Mouse (Mus musculus) embryonic facial prominence, embryonic 15.5 days (tissue): ENCODE data around the gene Crtc1. TPM values are rescaled to one million over a fixed set of nuclear protein-coding genes. Genes with fewer than 3 reads are reported as not detected.

Source experiments
- ATAC-seq: fragments of 200-750 bp; cut with Nextera tagmentation; 2 replicates; pipeline ENCODE4 v1.8.0; 2017; ENCODE audit warnings: low read depth, moderate TSS enrichment; ENCODE audit not compliant: insufficient number of reproducible peaks, low FRiP score, low TSS enrichment
- H3K27ac ChIP-seq: fragments of 300-500 bp; sonication (generic); replicated peaks from 2 replicates; pipeline ENCODE4 v1.5.1; 2015; ENCODE audit warnings: mild to moderate bottlenecking, inconsistent platforms
- H3K27me3 ChIP-seq: fragments of 300-500 bp; sonication (generic); 2 replicates; pipeline ENCODE4 v1.6.1; 2015; ENCODE audit warnings: inconsistent platforms
- H3K36me3 ChIP-seq: fragments of 300-500 bp; sonication (generic); 2 replicates; pipeline ENCODE4 v1.6.1; 2015; ENCODE audit warnings: mild to moderate bottlenecking, inconsistent platforms
- H3K4me1 ChIP-seq: fragments of 300-500 bp; sonication (generic); 2 replicates; pipeline ENCODE4 v1.6.1; 2015; ENCODE audit warnings: inconsistent platforms
- H3K4me2 ChIP-seq: fragments of 300-500 bp; sonication (generic); replicated peaks from 2 replicates; pipeline ENCODE4 v1.6.1; 2015; ENCODE audit warnings: mild to moderate bottlenecking, inconsistent platforms
- H3K4me3 ChIP-seq: fragments of 300-500 bp; sonication (generic); replicated peaks from 2 replicates; pipeline ENCODE4 v1.5.1; 2015; ENCODE audit warnings: mild to moderate bottlenecking, inconsistent platforms
- H3K9ac ChIP-seq: fragments of 300-500 bp; sonication (generic); 2 replicates; pipeline ENCODE4 v1.6.1; 2015; ENCODE audit warnings: inconsistent platforms
- H3K9me3 ChIP-seq: fragments of 300-500 bp; sonication (generic); replicated peaks from 2 replicates; pipeline ENCODE4 v1.6.1; 2016; ENCODE audit warnings: inconsistent platforms
- WGBS: fragments of 180-500 bp; shearing (Covaris S2); methylation state at CpG from one replicate; pipeline ENCODE4 v1.1.7; 2015; 5-methylcytosine and 5-hydroxymethylcytosine counted together
- polyA plus RNA-seq: library from polyadenylated mRNA; unstranded; fragments of >200 nt; fragmentation: Nextera tagmentation; extraction: Ambion mirVana; gene quantifications from 2 replicates; pipeline ENCODE4 v1.2.1, GENCODE M21; 2015

The Crtc1 gene
- polyA plus RNA-seq, 1 experiment from 2014 or later = 24.4 TPM

- no peaks in the 10 kb centered on the region for H3K36me3 ChIP-seq
- no peak overlapping the region for H3K4me3 ChIP-seq
- 0 out of 2 replicates have a peak overlapping the region, but pooled peaks have one; percentile 30 for H3K27ac ChIP-seq
- no peak overlapping the region for H3K9ac ChIP-seq
- H3K4me2 ChIP-seq = no peak overlapping the region
- WGBS = 70% methylated on average over 10 of the region's 10 CpGs
- no peaks in the 10 kb centered on the region for H3K9me3 ChIP-seq
- peaks cover 4% of the 10 kb centered on the region; the same call in 1 of the 2 replicates for H3K4me1 ChIP-seq
- H3K27me3 ChIP-seq = peaks cover 4% of the 10 kb centered on the region; the same call in 1 of the 2 replicates
- ATAC-seq = no peak
These were observed 77.8 kb downstream of the Crtc1 start for GRCm38 (mm10) chr8:70361484-70362032.

DNA sequence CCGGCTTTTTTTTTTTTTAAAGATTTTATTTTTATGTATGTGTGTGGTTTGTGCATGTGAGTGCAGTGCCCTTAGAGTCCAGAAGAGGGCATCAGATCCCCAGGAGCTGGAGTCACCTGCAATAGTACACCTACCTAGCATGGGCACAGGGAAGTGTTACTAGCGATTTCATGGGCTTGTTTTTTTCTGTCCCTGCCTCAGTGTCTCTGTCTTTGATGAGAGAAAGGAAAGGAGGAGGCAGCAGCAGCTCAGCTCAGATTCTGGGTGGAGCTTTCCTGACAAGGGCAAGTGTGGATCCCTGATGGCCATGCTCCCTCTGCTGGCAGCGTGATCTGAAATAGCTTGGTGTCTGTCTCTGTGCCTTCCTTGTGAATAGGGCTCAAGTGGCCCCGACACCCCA lies 78.6 kb downstream of the Crtc1 start:
- Histone ChIP-seq H3K9me3 (no peaks in the 10 kb centered on the region), H3K4me3 (no peak overlapping the region), H3K27me3 (peaks cover 4% of the 10 kb centered on the region; the same call in 1 of the 2 replicates), H3K27ac (no peak overlapping the region), H3K4me1 (peaks cover 4% of the 10 kb centered on the region; the same call in 1 of the 2 replicates), H3K4me2 (no peak overlapping the region), H3K9ac (no peak overlapping the region), H3K36me3 (no peaks in the 10 kb centered on the region)
- ATAC-seq = no peak
- 55% methylated on average over 4 of the region's 4 CpGs for WGBS

- H3K27ac ChIP-seq = no peak overlapping the region
- no peak overlapping the region for H3K4me3 ChIP-seq
- H3K36me3 ChIP-seq = no peaks in the 10 kb centered on the region
- 0 out of 2 replicates have a peak, but pooled peaks have one; percentile 36 for ATAC-seq
- H3K9me3 ChIP-seq = no peaks in the 10 kb centered on the region
- H3K4me1 ChIP-seq = peaks cover 5% of the 10 kb centered on the region; the same call in 1 of the 2 replicates
- 36% methylated on average over 3 of the region's 3 CpGs for WGBS
- H3K27me3 ChIP-seq = peaks cover 4% of the 10 kb centered on the region; the same call in 1 of the 2 replicates
- no peak overlapping the region for H3K9ac ChIP-seq
- no peak overlapping the region for H3K4me2 ChIP-seq
These were observed 80.0 kb downstream of the Crtc1 start for GRCm38 (mm10) chr8:70359411-70359810.

- H3K4me2 ChIP-seq = no peak overlapping the region
- peaks cover 25% of the 10 kb centered on the region for H3K4me1 ChIP-seq
- WGBS = 83% methylated on average over 1 of the region's 1 CpGs
- no peak overlapping the region for H3K27ac ChIP-seq
- no peaks in the 10 kb centered on the region for H3K27me3 ChIP-seq
- H3K4me3 ChIP-seq = no peak overlapping the region
- no peak overlapping the region for H3K9ac ChIP-seq
- H3K36me3 ChIP-seq = no peaks in the 10 kb centered on the region
- no peaks in the 10 kb centered on the region for H3K9me3 ChIP-seq
- ATAC-seq = no peak
These were observed 83.3 kb downstream of the Crtc1 start for GRCm38 (mm10) chr8:70356111-70356510.

- Histone ChIP-seq H3K4me3 (peak overlapping the region; percentile 99), H3K36me3 (peaks cover 7% of the 10 kb centered on the region; the same call in 1 of the 2 replicates), H3K9ac (peak overlapping the region; percentile 39; the same call in 1 of the 2 replicates), H3K27me3 (no peaks in the 10 kb centered on the region), H3K4me1 (peaks cover 46% of the 10 kb centered on the region), H3K9me3 (no peaks in the 10 kb centered on the region), H3K27ac (peak overlapping the region; percentile 79), H3K4me2 (peak overlapping the region; percentile 98)
- ATAC-seq = no peak
- WGBS = 60% methylated on average over 4 of the region's 4 CpGs
These were observed 85.4 kb downstream of the Crtc1 start for GRCm38 (mm10) chr8:70354004-70354403.

DNA sequence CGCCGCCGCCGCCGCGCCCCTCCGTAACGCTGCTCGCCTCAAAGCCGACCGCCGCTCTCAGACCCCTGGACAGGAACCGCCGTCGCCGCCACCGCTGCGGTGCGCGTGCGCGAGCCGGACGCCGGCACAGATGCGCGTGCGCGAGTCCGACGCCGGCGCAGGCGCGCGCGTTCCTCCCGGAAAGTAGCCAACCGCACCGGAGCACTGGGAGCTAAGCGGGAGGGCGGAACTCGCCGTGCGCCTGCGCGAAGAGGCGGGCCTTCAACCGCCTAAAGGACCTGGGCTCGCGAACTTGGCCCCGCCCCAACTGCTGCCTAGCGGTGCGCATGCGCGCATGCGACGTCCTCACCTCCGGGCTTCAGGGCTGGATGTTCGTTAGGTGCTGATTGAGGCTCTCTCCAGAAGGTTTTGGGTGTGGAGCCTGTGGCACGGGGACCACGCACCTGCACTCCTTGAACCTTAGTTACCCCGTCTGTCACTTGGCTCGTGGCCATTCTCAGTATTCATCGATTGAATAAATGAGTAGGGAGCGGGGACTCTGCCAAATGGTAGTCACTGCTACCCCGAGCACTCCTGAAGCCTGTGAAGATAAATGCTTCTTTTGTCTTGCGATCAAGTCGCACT lies 86.1 kb downstream of the Crtc1 start, which contains the start of gene Upf1:
TSS of gene Upf1 (minus strand) at position 85 of the 624 bp plus-strand sequence.
- Histone ChIP-seq H3K4me2 (peak within 1 kb of the TSS; percentile 98), H3K4me3 (peak within 1 kb of the TSS; percentile 99), H3K36me3 (peaks cover 9% of the 10 kb centered on the region; the same call in 1 of the 2 replicates), H3K27me3 (no peaks in the 10 kb centered on the region), H3K4me1 (peaks cover 53% of the 10 kb centered on the region), H3K9ac (peak within 1 kb of the TSS; percentile 94), H3K27ac (peak within 1 kb of the TSS; percentile 91), H3K9me3 (no peaks in the 10 kb centered on the region)
- ATAC-seq = peak; percentile 91
- under 1% methylated on average over 63 of the region's 69 CpGs for WGBS

DNA sequence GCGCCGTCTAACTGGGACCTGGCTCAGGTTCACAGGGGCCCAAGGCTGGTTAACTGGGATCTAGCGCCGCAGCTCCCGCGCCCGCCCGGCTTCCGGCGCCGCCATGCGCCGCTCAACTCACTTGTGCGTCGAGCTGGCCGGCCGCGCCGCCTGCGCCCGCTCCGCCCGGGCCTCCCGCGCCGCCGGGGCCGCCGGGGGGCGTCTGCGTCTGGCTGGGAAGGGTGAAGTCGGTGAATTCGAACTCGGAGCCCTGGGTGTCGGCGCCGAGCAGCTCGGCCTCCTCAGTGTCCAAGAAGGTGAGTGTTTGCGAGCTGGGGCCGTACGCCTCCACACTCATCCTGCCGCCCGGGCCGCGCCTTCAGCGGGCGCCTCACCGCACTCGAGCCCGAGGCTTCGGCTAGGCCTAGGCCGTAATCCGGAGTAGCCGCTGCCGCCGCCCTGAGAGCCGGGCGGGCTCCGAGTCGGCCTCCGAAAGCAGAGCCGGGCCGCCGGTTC lies 86.7 kb downstream of the Crtc1 start:
- Histone ChIP-seq H3K4me1 (peaks cover 58% of the 10 kb centered on the region), H3K36me3 (peaks cover 9% of the 10 kb centered on the region; the same call in 1 of the 2 replicates), H3K27me3 (no peaks in the 10 kb centered on the region), H3K9ac (peak overlapping the region; percentile 94), H3K4me2 (peak overlapping the region; percentile 98), H3K4me3 (peak overlapping the region; percentile 99), H3K9me3 (no peaks in the 10 kb centered on the region), H3K27ac (peak overlapping the region; percentile 91)
- ATAC-seq = peak; percentile 57; the same call in 1 of the 2 replicates
- WGBS = under 1% methylated on average over 64 of the region's 64 CpGs

GRCm38 (mm10) chr8:70352000-70352384 lies 87.4 kb downstream of the Crtc1 start:
- Histone ChIP-seq H3K27ac (peak overlapping the region; percentile 63), H3K4me3 (peak overlapping the region; percentile 99), H3K4me1 (peaks cover 58% of the 10 kb centered on the region), H3K9me3 (no peaks in the 10 kb centered on the region), H3K36me3 (peaks cover 9% of the 10 kb centered on the region; the same call in 1 of the 2 replicates), H3K4me2 (peak overlapping the region; percentile 98), H3K9ac (peak overlapping the region; percentile 94), H3K27me3 (no peaks in the 10 kb centered on the region)
- 16% methylated on average over 3 of the region's 3 CpGs for WGBS
- no peak for ATAC-seq

DNA sequence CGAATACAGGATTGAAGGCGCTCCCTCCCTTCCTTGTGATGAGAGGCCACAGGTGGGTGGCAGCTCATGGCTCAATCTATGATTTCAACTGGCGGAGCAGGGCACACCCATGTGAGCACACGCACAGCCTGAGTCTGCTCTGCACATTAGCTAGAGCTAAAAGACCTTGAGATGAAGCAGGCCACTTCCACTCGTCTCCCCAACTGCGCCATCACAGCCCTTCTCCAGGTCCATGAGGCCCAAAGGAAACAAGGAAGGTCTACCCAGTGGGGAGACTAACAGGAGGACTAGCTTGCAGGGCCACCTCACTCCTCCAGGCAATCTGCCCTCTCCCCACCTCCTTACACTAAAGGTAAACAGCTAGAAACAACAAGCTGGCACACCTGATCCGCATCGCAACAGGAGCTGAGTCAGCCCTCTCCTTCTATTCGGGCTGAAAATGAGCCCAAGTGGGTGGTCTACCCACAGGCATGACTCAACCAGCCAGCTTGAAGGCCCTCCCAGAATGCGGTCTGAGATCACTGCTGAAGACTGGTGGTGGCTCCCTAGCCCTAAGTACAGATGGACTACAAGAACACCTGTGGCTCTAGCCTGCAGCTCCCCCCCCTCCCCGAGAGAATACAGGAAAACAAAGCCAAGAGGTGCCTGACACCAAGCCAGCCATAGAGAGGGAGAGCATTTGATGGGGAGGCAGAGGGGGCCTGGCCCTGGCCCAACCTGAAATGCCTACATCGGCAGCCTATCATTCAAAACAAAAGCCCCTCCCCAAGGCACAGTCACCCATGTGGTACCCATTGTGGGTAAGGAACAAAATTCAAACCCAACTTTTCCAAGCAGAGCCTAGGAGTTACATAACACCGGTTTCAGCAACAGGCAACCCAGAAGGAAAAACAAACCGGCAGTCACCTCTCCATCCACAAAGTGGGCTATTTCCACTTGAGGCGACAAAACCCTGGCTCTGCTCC lies 88.1 kb downstream of the Crtc1 start:
- peak overlapping the region; percentile 99 for H3K4me3 ChIP-seq
- peaks cover 9% of the 10 kb centered on the region; the same call in 1 of the 2 replicates for H3K36me3 ChIP-seq
- no peaks in the 10 kb centered on the region for H3K9me3 ChIP-seq
- 31% methylated on average over 15 of the region's 15 CpGs for WGBS
- H3K27ac ChIP-seq = peak overlapping the region; percentile 65
- peak overlapping the region; percentile 94 for H3K9ac ChIP-seq
- no peaks in the 10 kb centered on the region for H3K27me3 ChIP-seq
- peak overlapping the region; percentile 98 for H3K4me2 ChIP-seq
- H3K4me1 ChIP-seq = peaks cover 58% of the 10 kb centered on the region
- ATAC-seq = no peak

DNA sequence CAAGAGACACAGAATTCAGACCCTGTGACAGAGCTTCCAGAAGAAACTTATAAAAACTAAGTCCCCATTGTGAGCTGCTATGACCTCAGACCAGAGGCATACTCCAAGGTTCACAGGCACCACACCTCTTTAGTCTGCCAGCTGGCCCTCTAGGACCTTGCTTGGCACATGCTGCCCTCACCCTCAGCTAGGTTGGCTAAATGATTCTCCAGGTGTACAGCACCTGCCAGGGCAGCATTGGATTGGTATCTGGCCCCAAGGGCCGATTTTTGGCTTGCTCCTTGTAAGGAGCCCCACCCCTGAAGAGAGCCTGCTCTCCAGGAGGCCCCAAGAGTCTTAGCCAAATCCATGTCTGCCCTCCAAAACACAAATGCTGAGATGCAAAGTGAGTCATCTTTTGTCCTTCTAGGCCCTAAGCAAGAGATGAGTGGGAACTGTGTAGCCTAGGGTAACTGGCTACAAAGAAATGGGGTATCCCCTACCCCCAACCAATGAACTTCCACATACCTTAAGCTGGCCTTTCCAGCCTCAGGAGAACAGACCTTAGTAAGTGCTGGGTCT lies 91.4 kb downstream of the Crtc1 start:
- Histone ChIP-seq H3K4me3 (no peak overlapping the region), H3K9me3 (no peaks in the 10 kb centered on the region), H3K4me1 (peaks cover 59% of the 10 kb centered on the region), H3K27ac (no peak overlapping the region), H3K27me3 (no peaks in the 10 kb centered on the region), H3K4me2 (no peak overlapping the region), H3K9ac (no peak overlapping the region), H3K36me3 (peaks cover 21% of the 10 kb centered on the region)
- ATAC-seq = no peak
- 70% methylated on average over 1 of the region's 1 CpGs for WGBS
